9 mouse cellular contexts compared by ENCODE assay signal in the genomic region with DNA sequence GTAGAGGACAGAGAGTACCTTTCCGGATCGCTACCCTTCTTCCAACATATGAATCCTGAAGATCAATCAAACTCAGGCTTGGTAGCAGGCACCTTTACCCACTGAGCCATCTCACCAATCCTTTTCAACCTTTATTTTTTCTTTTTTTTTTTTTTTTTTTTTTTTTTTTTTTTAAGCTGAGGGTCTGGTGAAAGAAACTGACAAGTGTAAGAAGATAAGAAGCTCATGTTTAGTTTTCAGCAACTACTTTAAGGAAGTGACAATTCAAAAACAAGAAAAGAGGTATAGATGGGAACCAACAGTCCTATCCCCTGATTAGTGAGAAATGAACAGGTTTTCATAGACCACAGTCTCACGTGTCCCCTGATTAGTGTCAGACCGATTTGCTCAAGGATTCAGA. TPM values are rescaled to one million over a fixed set of nuclear protein-coding genes. Genes with fewer than 3 reads are reported as not detected.
DNase-seq lines count a peak whose midpoint lies in the region; ATAC-seq and TF ChIP-seq lines count a peak whose summit lies in the region.
"Had no signal": no experiment of that assay in that cellular context is flagged by ENCODE, and none has a peak within 500 bp of the region (broad histone marks: within the 10 kb centered on the region; RNA-seq: fewer than 3 reads in every experiment).

No protein-coding gene starts in this region.

- peaks cover 13% of the 10 kb centered on the region for H3K9me3 ChIP-seq in kidney, postnatal 0 days (replicated peaks; ENCODE audit: low read length)
- peaks cover 48% of the 10 kb centered on the region for H3K9me3 ChIP-seq in embryonic facial prominence, embryonic 12.5 days
- peaks cover 38% of the 10 kb centered on the region for H3K9me3 ChIP-seq in intestine, embryonic 14.5 days (ENCODE audit: control insufficient read depth, low read length)
- H3K9me3 ChIP-seq in midbrain, postnatal 0 days (ENCODE audit: low read length), result peaks cover 22% of the 10 kb centered on the region

- TF ChIP-seq CTCF in kidney, postnatal 0 days (IDR thresholded peaks at IDR 0.05; ENCODE audit: low read depth), result no peak
- TF ChIP-seq CTCF in midbrain, postnatal 0 days (IDR thresholded peaks at IDR 0.05), result no peak

- WGBS in kidney, postnatal 0 days, result 97% methylated on average over 4 of the region's 4 CpGs
- 97% methylated on average over 4 of the region's 4 CpGs for WGBS in embryonic facial prominence, embryonic 12.5 days
- 98% methylated on average over 4 of the region's 4 CpGs for WGBS in intestine, embryonic 14.5 days
- 97% methylated on average over 4 of the region's 4 CpGs for WGBS in midbrain, postnatal 0 days

- no peak overlapping the region for H3K9ac ChIP-seq in kidney, postnatal 0 days (ENCODE audit: low read depth, low read length)
- H3K9ac ChIP-seq in embryonic facial prominence, embryonic 12.5 days, result no peak overlapping the region
- no peak overlapping the region for H3K9ac ChIP-seq in intestine, embryonic 14.5 days (ENCODE audit: low read length)
- H3K9ac ChIP-seq in midbrain, postnatal 0 days (replicated peaks; ENCODE audit: low read length, poor library complexity, severe bottlenecking), result no peak overlapping the region

- H3K27me3 ChIP-seq in kidney, postnatal 0 days (ENCODE audit: insufficient read depth, low read length), result no peaks in the 10 kb centered on the region
- H3K27me3 ChIP-seq in embryonic facial prominence, embryonic 12.5 days, result no peaks in the 10 kb centered on the region
- no peaks in the 10 kb centered on the region for H3K27me3 ChIP-seq in intestine, embryonic 14.5 days (replicated peaks; ENCODE audit: control insufficient read depth, insufficient read depth, low read length)
- no peaks in the 10 kb centered on the region for H3K27me3 ChIP-seq in midbrain, postnatal 0 days (ENCODE audit: insufficient read depth, low read length)

- peak overlapping the region; percentile 53 for H3K4me2 ChIP-seq in kidney, postnatal 0 days (ENCODE audit: low read length)
- peak overlapping the region; percentile 52 for H3K4me2 ChIP-seq in embryonic facial prominence, embryonic 12.5 days (replicated peaks)
- peak overlapping the region; percentile 46 for H3K4me2 ChIP-seq in intestine, embryonic 14.5 days (ENCODE audit: low read length)
- peak overlapping the region; percentile 57; the same call in 1 of the 2 replicates for H3K4me2 ChIP-seq in midbrain, postnatal 0 days (ENCODE audit: low read depth, low read length, poor library complexity, severe bottlenecking)

- no peaks in the 10 kb centered on the region for H3K4me1 ChIP-seq in kidney, postnatal 0 days (replicated peaks; ENCODE audit: insufficient read depth, low read length)
- H3K4me1 ChIP-seq in embryonic facial prominence, embryonic 12.5 days, result no peaks in the 10 kb centered on the region
- H3K4me1 ChIP-seq in intestine, embryonic 14.5 days (replicated peaks; ENCODE audit: control insufficient read depth, insufficient read depth, low read length), result no peaks in the 10 kb centered on the region
- no peaks in the 10 kb centered on the region for H3K4me1 ChIP-seq in midbrain, postnatal 0 days (ENCODE audit: insufficient read depth, low read length)

- no peak overlapping the region for H3K27ac ChIP-seq in kidney, postnatal 0 days
- no peak overlapping the region for H3K27ac ChIP-seq in embryonic facial prominence, embryonic 12.5 days
- H3K27ac ChIP-seq in intestine, embryonic 14.5 days (ENCODE audit: low read depth), result no peak overlapping the region
- no peak overlapping the region for H3K27ac ChIP-seq in midbrain, postnatal 0 days (ENCODE audit: low read depth, low read length)

- peak overlapping the region; percentile 57 for H3K4me3 ChIP-seq in kidney, postnatal 0 days (replicated peaks; ENCODE audit: low read depth, low read length)
- H3K4me3 ChIP-seq in embryonic facial prominence, embryonic 12.5 days, result peak overlapping the region; percentile 54
- peak overlapping the region; percentile 66 for H3K4me3 ChIP-seq in intestine, embryonic 14.5 days (ENCODE audit: low read depth, low read length)
- peak overlapping the region; percentile 62 for H3K4me3 ChIP-seq in midbrain, postnatal 0 days (ENCODE audit: low read depth, low read length)

- DNase-seq in kidney, postnatal 0 days (ENCODE audit: low spot score), result no peak
- DNase-seq in kidney, adult 18-20 months, result no peak
- DNase-seq in intestine, embryonic 14.5 days (ENCODE audit: low spot score), result no peak
- DNase-seq in midbrain, postnatal 0 days (ENCODE audit: low spot score), result no peak
- no peak for DNase-seq in ovary, postnatal 10 days (ENCODE audit: low spot score)
- DNase-seq in spleen, postnatal 4 days (ENCODE audit: low spot score in 2 of 2), result no peak
- no peak for DNase-seq in adrenal gland, adult 2 months

- no peak for ATAC-seq in kidney, postnatal 0 days (replicated peaks; ENCODE audit: low FRiP score, low read depth)
- ATAC-seq in embryonic facial prominence, embryonic 12.5 days (ENCODE audit: insufficient number of reproducible peaks, insufficient read depth, low FRiP score, low TSS enrichment), result no peak
- ATAC-seq in intestine, embryonic 14.5 days (replicated peaks; ENCODE audit: low FRiP score, low TSS enrichment, low read depth), result no peak
- no peak for ATAC-seq in midbrain, postnatal 0 days (ENCODE audit: low FRiP score)
- ATAC-seq: Patski had no signal

- peaks cover 34% of the 10 kb centered on the region for H3K36me3 ChIP-seq in kidney, postnatal 0 days (ENCODE audit: insufficient read depth, low read length)
- H3K36me3 ChIP-seq in embryonic facial prominence, embryonic 12.5 days, result peaks cover 44% of the 10 kb centered on the region
- peaks cover 47% of the 10 kb centered on the region for H3K36me3 ChIP-seq in intestine, embryonic 14.5 days (ENCODE audit: control insufficient read depth, insufficient read depth, low read length)
- H3K36me3 ChIP-seq in midbrain, postnatal 0 days (ENCODE audit: insufficient read depth, low read length), result peaks cover 13% of the 10 kb centered on the region; the same call in 1 of the 2 replicates

RNA-seq across cellular contexts. Expression of a gene that starts 1.2 kb away (rescaled TPM):
- 20.7 and 22.2 TPM in 2 replicates for polyA plus RNA-seq in kidney, postnatal 0 days (2015; fragmentation: Nextera tagmentation; extraction: Ambion mirVana)
- polyA plus RNA-seq in embryonic facial prominence, embryonic 12.5 days (2016; fragmentation: Nextera tagmentation; extraction: Ambion mirVana), result 39.5 and 41.3 TPM in 2 replicates
- polyA plus RNA-seq in intestine, embryonic 14.5 days (2014; fragmentation: Nextera tagmentation; extraction: Ambion mirVana), result 28.7 and 29.5 TPM in 2 replicates
- 11.8 and 18.4 TPM in 2 replicates for total RNA-seq in midbrain, postnatal 0 days (2014; rRNA removed)
- 18.1 and 19.4 TPM in 2 replicates for polyA plus RNA-seq in midbrain, postnatal 0 days (2015; fragmentation: Nextera tagmentation; extraction: Ambion mirVana)
- 10 to 100 TPM; 19.6 to 24.4 TPM for total RNA-seq in adrenal gland, adult 2 months (2021)
- 5.6 and 7.1 TPM in 2 replicates for polyA plus RNA-seq in adrenal gland, adult 2 months (2012; rRNA removed)

RNA-seq across cellular contexts. Expression of a gene that starts 17.1 kb away (rescaled TPM):
- 8.8 and 8.9 TPM in 2 replicates for polyA plus RNA-seq in kidney, postnatal 0 days (2015; fragmentation: Nextera tagmentation; extraction: Ambion mirVana)
- polyA plus RNA-seq in embryonic facial prominence, embryonic 12.5 days (2016; fragmentation: Nextera tagmentation; extraction: Ambion mirVana), result 19.8 TPM in 2 replicates
- 15.1 and 16.2 TPM in 2 replicates for polyA plus RNA-seq in intestine, embryonic 14.5 days (2014; fragmentation: Nextera tagmentation; extraction: Ambion mirVana)
- 16.6 and 18.6 TPM in 2 replicates for total RNA-seq in midbrain, postnatal 0 days (2014; rRNA removed)
- 16.1 and 22.3 TPM in 2 replicates for polyA plus RNA-seq in midbrain, postnatal 0 days (2015; fragmentation: Nextera tagmentation; extraction: Ambion mirVana)
- total RNA-seq in adrenal gland, adult 2 months (2021), result 1 to 10 TPM; 9.6 to 9.9 TPM
- 0.28 TPM in 2 replicates for polyA plus RNA-seq in adrenal gland, adult 2 months (2012; rRNA removed)

RNA-seq across cellular contexts. Expression of a gene that starts 32.3 kb away (rescaled TPM):
- 3.6 and 4.4 TPM in 2 replicates for polyA plus RNA-seq in kidney, postnatal 0 days (2015; fragmentation: Nextera tagmentation; extraction: Ambion mirVana)
- 17.4 and 19.4 TPM in 2 replicates for polyA plus RNA-seq in embryonic facial prominence, embryonic 12.5 days (2016; fragmentation: Nextera tagmentation; extraction: Ambion mirVana)
- 7.6 and 8.4 TPM in 2 replicates for polyA plus RNA-seq in intestine, embryonic 14.5 days (2014; fragmentation: Nextera tagmentation; extraction: Ambion mirVana)
- 19.2 and 34.3 TPM in 2 replicates for total RNA-seq in midbrain, postnatal 0 days (2014; rRNA removed)
- polyA plus RNA-seq in midbrain, postnatal 0 days (2015; fragmentation: Nextera tagmentation; extraction: Ambion mirVana), result 25.5 and 27.0 TPM in 2 replicates
- 1 to 10 TPM; 3.8 TPM for total RNA-seq in adrenal gland, adult 2 months (2021)
- 1.4 and 2.3 TPM in 2 replicates for polyA plus RNA-seq in adrenal gland, adult 2 months (2012; rRNA removed)

RNA-seq across cellular contexts. Expression of a gene that starts 45.2 kb away (rescaled TPM):
- 3.3 and 3.5 TPM in 2 replicates for polyA plus RNA-seq in kidney, postnatal 0 days (2015; fragmentation: Nextera tagmentation; extraction: Ambion mirVana)
- 5.4 and 5.9 TPM in 2 replicates for polyA plus RNA-seq in embryonic facial prominence, embryonic 12.5 days (2016; fragmentation: Nextera tagmentation; extraction: Ambion mirVana)
- polyA plus RNA-seq in intestine, embryonic 14.5 days (2014; fragmentation: Nextera tagmentation; extraction: Ambion mirVana), result 4.4 and 4.8 TPM in 2 replicates
- total RNA-seq in midbrain, postnatal 0 days (2014; rRNA removed), result 16.6 and 17.9 TPM in 2 replicates
- polyA plus RNA-seq in midbrain, postnatal 0 days (2015; fragmentation: Nextera tagmentation; extraction: Ambion mirVana), result 2.0 and 3.0 TPM in 2 replicates
- total RNA-seq in adrenal gland, adult 2 months (2021), result 1 to 10 TPM; 2.9 to 3.7 TPM
- 0.28 and 0.43 TPM in 2 replicates for polyA plus RNA-seq in adrenal gland, adult 2 months (2012; rRNA removed)
